Mouse (Mus musculus) erythroblast, embryonic 14.5 days (primary cell): ENCODE data around the gene Pnmal2.

Experiments
- GATA1 ChIP-seq: IDR thresholded peaks from 2 replicates; pipeline ENCODE4 v1.6.1; 2012; ENCODE audit warnings: low read length, inconsistent platforms, mixed read lengths
- TAL1 ChIP-seq: IDR thresholded peaks from 3 replicates; pipeline ENCODE4 v1.6.1; 2012; ENCODE audit warnings: low read length, inconsistent platforms, mixed read lengths

DNA sequence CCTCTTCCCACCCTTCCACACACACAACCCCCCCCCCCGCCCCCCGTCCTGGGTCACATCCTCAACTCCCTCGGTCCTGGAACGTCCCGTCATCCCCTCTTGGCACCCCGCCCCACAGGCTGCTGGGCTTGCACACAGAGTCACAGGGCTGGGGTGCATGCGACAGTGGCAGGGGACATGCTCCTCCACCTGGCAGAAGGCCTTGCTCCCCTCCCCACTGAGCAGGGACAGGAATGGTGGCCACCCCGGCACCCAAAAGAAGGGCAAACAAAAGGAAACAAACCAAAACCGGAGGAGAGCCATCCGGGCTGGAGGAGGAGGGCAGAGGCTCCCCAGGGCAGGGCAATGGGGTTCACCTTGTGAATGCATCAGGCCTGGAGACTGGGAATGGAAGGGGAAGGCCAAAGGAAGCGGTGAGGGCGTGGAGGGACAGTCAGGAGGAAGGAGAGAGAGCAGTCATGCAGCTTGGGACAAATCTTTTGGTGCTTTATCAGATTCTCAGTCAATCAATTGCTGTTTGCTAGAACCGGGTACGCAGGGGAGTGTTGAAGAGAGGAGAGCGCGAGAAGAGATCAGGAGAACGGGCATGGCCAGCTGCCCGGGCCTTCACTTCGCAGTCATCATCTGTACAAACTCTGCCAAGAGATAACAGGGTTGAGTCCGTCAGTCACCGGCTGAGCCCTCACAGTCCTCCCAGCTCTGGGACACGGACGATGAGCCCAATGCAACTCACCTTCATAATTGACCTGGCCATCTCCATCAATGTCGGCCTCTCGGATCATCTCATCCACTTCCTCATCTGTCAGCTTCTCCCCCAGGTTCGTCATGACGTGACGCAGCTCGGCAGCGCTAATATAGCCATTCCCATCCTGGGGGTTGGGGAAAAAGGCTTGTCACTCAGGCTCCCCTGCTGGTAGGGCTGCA lies 27.9 kb upstream of the Pnmal2 start:
- TF ChIP-seq GATA1, result no peak
- TF ChIP-seq TAL1, result no peak
